Mouse (Mus musculus): ENCODE measurements around the gene Zfp719.

Gene Zfp719

GRCm38 (mm10) chr7:43607743-43608287, 28.4 kb downstream of the Zfp719 start:
- peak; percentile 95 for DNase-seq (ENCODE audit: low read depth, low spot score)

- peak; percentile 50 for DNase-seq (ENCODE audit: low read depth, low spot score)
These were observed 29.0 kb downstream of the Zfp719 start for GRCm38 (mm10) chr7:43608316-43608824.

GRCm38 (mm10) chr7:43613816-43614551, 34.6 kb downstream of the Zfp719 start:
- no peak for DNase-seq (ENCODE audit: low read depth, low spot score)

DNA sequence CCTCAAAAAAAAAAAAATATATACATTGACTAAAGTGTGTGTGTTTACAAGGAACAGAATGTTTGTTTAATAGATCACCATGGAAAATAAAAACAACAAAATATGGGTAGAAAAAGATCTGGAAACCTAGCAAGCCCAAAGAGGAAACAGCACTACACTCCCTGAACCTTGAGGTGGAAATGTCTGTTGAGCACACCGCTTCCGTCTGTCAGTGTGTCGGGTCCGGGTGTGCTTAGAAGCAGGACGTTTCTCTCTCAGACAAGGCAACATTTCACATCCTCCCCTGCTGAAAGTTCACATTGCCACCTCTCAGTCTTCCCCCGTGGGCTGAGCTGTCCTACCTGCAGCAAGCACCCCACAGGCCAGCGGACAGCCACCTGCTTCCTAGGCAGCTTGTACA, 43.5 kb downstream of the Zfp719 start:
- DNase-seq (ENCODE audit: low read depth, low spot score) = no peak

DNA sequence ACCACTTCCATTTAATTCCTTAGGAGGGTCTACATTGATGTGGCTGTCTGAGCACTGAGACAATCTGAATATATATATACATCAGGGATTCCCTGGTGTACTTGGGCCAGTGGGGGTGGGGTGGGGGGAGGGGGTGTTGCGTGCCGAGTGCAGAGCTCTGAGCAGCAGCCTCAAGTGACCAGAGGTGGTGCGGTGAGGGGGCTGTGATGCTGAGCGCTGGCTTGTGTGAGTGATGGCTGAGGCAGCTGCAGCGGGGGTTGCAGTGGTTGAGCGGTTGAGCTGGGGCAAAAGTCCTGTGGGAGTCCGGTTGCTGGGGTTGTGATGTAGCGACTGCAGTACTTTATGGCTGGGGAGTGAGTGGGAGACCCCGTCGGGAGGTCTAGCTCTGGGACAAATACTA, 44.4 kb downstream of the Zfp719 start:
- peak; percentile 51 for DNase-seq (ENCODE audit: low read depth, low spot score)

DNA sequence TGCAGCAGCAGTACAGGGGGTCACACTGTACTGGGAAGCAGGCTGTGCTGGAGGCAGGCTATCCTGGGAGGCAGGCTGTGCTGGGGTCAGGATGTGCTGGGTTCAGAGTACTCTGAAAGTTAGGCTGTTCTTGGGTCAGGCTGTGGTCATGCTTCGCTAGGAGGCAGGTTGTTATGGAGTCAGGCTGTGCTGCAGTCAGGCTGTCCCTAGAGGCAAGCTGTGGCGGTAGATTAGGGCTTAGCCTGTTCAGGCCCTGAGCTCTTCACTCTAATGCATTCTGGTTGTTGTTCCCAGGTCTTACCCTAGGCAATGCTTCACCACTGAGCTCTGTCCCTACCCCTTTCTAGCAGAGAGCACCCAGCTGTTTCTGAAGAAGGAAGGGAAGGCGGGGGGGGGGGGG, 45.7 kb downstream of the Zfp719 start:
- no peak for DNase-seq (ENCODE audit: low read depth, low spot score)

DNA sequence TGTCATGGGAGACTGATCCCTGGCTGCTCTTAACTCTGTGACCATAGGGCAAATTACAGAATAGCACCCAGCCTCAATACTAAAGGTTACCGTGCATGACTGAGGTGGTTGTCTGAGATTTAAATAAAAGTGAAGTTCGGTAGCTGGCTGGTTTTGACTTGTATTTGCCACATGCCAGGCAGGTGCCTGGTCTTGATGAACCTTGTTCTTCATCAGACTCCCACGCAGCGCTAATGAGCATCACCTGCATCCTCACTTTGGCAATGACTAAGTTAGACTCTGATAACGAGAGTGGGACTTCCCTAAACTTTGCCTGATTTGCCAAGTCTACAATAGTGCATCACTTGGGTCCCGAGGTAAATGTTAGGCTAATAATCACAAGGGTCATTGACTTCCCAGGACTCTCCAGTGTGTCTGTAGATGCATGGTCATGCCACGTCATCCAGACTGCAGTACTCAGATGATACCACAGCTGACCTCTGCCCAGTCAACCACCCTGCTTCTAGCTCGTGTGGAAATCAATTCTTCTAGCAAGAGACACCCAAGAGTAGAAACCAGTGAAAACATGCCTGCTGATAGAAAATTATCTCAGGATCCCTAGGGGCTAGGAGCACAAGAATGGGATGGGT, 46.5 kb downstream of the Zfp719 start:
- DNase-seq (ENCODE audit: low read depth, low spot score) = no peak

GRCm38 (mm10) chr7:43633940-43634339, 54.5 kb downstream of the Zfp719 start:
- no peak for DNase-seq (ENCODE audit: low read depth, low spot score)

DNA sequence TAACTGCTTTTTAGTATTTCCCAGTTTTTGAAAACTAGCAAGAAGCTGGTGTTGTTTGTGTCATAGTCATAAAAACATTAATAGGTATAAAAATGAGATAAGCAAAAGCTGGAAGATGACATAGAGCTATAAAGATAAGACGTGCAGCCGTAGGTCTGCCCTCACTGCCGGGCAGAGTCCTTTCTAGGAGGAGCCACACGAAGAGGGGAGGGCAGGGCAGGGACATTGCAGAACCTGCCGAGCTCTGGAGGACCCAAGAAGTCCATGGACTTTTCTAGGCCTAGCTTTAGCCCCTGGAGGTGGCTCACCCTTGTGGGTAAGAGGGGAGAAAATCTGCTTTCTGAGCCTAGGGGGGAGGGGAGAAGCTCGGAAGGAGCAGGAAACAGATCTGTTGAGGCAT, 55.1 kb downstream of the Zfp719 start, which contains the start of gene Ceacam18:
Gene Ceacam18 (plus strand): TSS at position 208 of the 400 bp plus-strand sequence.
- DNase-seq (ENCODE audit: low read depth, low spot score) = no peak

GRCm38 (mm10) chr7:43636194-43636593, 56.8 kb downstream of the Zfp719 start:
- no peak for DNase-seq (ENCODE audit: low read depth, low spot score)

DNA sequence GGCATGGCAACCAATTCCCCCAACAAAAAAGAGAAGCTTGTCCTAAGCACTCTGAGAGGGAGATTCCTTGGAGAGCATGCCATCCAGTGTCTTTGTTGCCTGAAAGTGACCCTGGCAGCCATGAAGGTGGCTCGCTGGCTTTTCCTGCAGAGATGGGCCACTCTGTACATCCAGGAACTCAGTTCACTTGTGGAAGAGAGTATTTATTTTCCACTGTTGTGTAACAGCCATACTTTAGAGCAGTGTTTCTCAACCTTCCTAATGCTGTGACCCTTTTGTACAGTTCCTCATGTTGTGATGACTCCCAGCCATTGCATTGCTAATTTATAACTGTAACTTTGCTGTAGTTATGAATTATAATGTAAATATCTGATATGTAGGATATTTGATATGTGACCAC, 57.7 kb downstream of the Zfp719 start:
- DNase-seq (ENCODE audit: low read depth, low spot score) = no peak

- DNase-seq (ENCODE audit: low read depth, low spot score) = no peak
These were observed 63.2 kb downstream of the Zfp719 start for GRCm38 (mm10) chr7:43642587-43642986.

Data from ES-CJ7 (cell line).